Mouse (Mus musculus) neural tube, embryonic 13.5 days (tissue): ENCODE data around the gene Acvr1. TPM values are rescaled to one million over a fixed set of nuclear protein-coding genes. Genes with fewer than 3 reads are reported as not detected.

Experiments
- ATAC-seq: fragments of 200-750 bp; cut with Nextera tagmentation; 2 replicates; pipeline ENCODE4 v1.8.0; 2017; ENCODE audit warnings: low read depth, mild to moderate bottlenecking, moderate TSS enrichment, moderate library complexity
- H3K27ac ChIP-seq: fragments of 300-500 bp; sonication (generic); replicated peaks from 2 replicates; pipeline ENCODE4 v1.5.1; 2015; ENCODE audit warnings: moderate library complexity, mild to moderate bottlenecking, inconsistent platforms
- H3K27me3 ChIP-seq: fragments of 300-500 bp; sonication (generic); 2 replicates; pipeline ENCODE4 v1.6.1; 2015; ENCODE audit warnings: mild to moderate bottlenecking, inconsistent platforms
- H3K36me3 ChIP-seq: fragments of 300-500 bp; sonication (generic); 2 replicates; pipeline ENCODE4 v1.6.1; 2015; ENCODE audit warnings: mild to moderate bottlenecking, inconsistent platforms
- H3K4me1 ChIP-seq: fragments of 300-500 bp; sonication (generic); replicated peaks from 2 replicates; pipeline ENCODE4 v1.6.1; 2015; ENCODE audit warnings: inconsistent platforms
- H3K4me2 ChIP-seq: fragments of 300-500 bp; sonication (generic); 2 replicates; pipeline ENCODE4 v1.6.1; 2015; ENCODE audit warnings: inconsistent platforms, mild to moderate bottlenecking, moderate library complexity
- H3K4me3 ChIP-seq: fragments of 300-500 bp; sonication (generic); 2 replicates; pipeline ENCODE4 v1.5.1; 2015; ENCODE audit warnings: mild to moderate bottlenecking, inconsistent platforms
- H3K9ac ChIP-seq: fragments of 300-500 bp; sonication (generic); 2 replicates; pipeline ENCODE4 v1.6.1; 2015; ENCODE audit warnings: moderate library complexity, mild to moderate bottlenecking, inconsistent platforms
- H3K9me3 ChIP-seq: fragments of 300-500 bp; sonication (generic); 2 replicates; pipeline ENCODE4 v1.6.1; 2016; ENCODE audit warnings: inconsistent platforms
- WGBS: fragments of 180-500 bp; shearing (Covaris S2); methylation state at CpG from one replicate; pipeline ENCODE4 v1.1.7; 2015; 5-methylcytosine and 5-hydroxymethylcytosine counted together
- polyA plus RNA-seq: library from polyadenylated mRNA; unstranded; fragments of >200 nt; fragmentation: Nextera tagmentation; extraction: Ambion mirVana; gene quantifications from 2 replicates; pipeline ENCODE4 v1.2.1, GENCODE M21; 2015

Gene Acvr1
- polyA plus RNA-seq, 1 experiment from 2014 or later, result 4.4 TPM

DNA sequence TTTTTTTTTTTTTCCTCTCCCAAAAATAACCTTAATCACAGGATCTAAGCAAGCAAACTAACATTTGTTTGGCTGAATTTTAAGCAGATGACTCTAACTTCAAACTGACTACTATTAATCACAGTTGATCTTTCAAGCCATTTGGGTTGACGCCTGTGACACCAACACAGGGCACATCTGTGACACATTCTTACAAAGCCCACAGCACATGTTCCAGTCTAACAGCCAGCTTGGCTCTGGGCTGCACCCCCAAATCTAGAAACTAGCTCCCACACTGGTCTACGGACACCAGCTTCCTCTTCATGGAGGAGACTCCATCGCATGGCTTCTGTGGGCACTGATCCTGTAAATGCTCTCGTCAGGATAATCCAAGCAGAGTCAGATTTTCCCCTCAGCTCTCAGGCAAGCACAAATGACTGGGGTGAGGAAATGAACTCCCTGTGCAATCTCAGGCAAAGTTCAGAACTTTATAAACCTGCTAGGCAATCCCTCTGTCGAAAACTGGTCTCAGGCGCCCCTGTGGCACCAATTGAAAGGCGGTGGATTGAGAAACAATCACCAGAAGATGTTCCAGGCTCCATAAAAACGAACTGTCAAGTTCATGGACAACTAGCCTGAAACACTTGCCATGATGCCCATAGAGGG, 110.0 kb downstream of the Acvr1 start:
- no peaks in the 10 kb centered on the region for H3K4me1 ChIP-seq
- 93% methylated on average over 8 of the region's 8 CpGs for WGBS
- H3K27ac ChIP-seq, result no peak overlapping the region
- H3K27me3 ChIP-seq, result no peaks in the 10 kb centered on the region
- H3K4me2 ChIP-seq, result no peak overlapping the region
- H3K36me3 ChIP-seq, result peaks cover 41% of the 10 kb centered on the region
- H3K9me3 ChIP-seq, result 0 out of 2 replicates have a peak, but pooled peaks cover 3% of the 10 kb centered on the region
- no peak overlapping the region for H3K4me3 ChIP-seq
- H3K9ac ChIP-seq, result no peak overlapping the region
- ATAC-seq, result no peak

DNA sequence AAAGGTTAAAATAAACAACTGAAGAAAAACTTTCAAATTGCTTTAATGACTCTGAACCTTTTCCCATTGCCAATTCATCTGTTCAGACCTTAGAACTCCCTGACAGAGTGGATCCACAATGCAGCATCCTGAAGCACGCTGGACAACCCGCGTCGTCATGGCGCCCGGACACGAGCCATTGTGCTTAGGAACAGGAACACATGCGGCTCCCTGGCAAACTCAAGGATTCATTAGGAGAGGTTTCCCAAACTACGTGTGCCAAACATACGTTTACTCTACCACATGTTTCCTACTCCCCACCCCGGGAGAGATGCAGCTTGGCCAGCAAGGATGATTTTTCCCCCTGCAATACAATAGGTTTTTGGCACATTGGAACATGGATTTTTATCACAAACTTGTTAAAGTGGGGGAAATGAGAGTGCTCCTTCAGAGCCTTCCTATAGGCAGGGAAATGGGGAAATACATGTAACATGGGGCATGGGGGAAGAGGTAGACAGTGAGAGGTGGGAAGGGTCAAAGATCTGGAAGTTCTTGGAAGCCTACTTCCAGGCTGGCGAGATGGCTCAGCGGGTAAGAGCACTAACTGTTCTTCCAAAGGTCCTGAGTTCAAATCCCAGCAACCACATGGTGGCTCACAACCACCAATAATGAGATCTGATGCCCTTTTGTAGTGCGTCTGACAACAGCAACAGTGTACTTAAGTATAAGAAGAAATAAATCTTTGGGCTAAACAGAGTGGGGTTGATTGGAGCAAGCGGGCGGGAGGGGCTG, 112.7 kb downstream of the Acvr1 start:
- 0 out of 2 replicates have a peak, but pooled peaks cover 3% of the 10 kb centered on the region for H3K9me3 ChIP-seq
- no peaks in the 10 kb centered on the region for H3K27me3 ChIP-seq
- no peak overlapping the region for H3K4me3 ChIP-seq
- no peaks in the 10 kb centered on the region for H3K4me1 ChIP-seq
- no peak for ATAC-seq
- H3K4me2 ChIP-seq, result no peak overlapping the region
- no peak overlapping the region for H3K27ac ChIP-seq
- 88% methylated on average over 16 of the region's 16 CpGs for WGBS
- H3K9ac ChIP-seq, result no peak overlapping the region
- peaks cover 24% of the 10 kb centered on the region for H3K36me3 ChIP-seq

DNA sequence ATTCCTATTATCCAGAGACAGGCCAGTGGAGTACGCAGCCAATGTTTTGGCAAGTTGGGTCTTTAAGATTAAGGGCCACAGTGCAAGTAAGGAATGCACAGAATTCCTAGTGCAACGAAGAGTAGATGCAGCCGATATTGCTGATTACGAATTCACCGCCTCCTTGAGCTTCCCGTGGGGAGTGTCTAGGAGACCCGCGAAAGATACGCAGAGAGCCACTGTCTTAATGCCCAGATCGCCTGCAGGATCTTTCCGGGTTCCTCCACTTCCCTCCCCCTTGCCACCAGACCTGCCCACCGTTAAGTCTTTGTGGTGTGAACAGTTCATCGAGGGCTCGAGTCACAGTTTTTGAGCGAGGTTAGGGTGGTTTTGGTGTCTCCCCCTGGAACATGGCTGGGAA, 120.0 kb downstream of the Acvr1 start:
- Histone ChIP-seq H3K4me1 (no peaks in the 10 kb centered on the region), H3K27me3 (no peaks in the 10 kb centered on the region), H3K27ac (no peak overlapping the region), H3K36me3 (peaks cover 19% of the 10 kb centered on the region), H3K4me2 (no peak overlapping the region), H3K4me3 (no peak overlapping the region), H3K9ac (no peak overlapping the region), H3K9me3 (no peaks in the 10 kb centered on the region)
- 93% methylated on average over 15 of the region's 15 CpGs for WGBS
- ATAC-seq, result no peak

DNA sequence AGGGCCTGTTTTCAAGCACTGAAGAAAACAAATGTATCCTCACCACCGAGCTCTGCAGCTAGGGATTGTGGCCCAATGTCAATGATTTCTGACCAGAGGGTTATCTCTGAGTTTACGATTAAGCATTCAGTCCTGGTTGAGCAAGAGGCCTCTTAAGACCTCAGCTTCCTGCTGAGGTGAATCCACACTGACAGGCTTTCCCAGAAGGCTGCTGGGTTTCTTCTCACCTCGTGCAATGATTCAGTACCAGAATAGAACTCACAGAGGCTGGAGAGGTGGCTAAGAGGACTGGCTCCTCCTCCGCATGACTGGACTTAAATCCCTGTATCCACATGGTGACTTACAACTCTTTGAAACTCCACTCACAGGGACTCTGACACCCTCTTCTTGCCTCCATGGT, 123.8 kb downstream of the Acvr1 start:
- 83% methylated on average over 4 of the region's 4 CpGs for WGBS
- no peak overlapping the region for H3K9ac ChIP-seq
- H3K9me3 ChIP-seq, result no peaks in the 10 kb centered on the region
- ATAC-seq, result no peak
- no peaks in the 10 kb centered on the region for H3K27me3 ChIP-seq
- H3K4me2 ChIP-seq, result no peak overlapping the region
- no peak overlapping the region for H3K4me3 ChIP-seq
- no peaks in the 10 kb centered on the region for H3K4me1 ChIP-seq
- no peak overlapping the region for H3K27ac ChIP-seq
- H3K36me3 ChIP-seq, result peaks cover 18% of the 10 kb centered on the region

DNA sequence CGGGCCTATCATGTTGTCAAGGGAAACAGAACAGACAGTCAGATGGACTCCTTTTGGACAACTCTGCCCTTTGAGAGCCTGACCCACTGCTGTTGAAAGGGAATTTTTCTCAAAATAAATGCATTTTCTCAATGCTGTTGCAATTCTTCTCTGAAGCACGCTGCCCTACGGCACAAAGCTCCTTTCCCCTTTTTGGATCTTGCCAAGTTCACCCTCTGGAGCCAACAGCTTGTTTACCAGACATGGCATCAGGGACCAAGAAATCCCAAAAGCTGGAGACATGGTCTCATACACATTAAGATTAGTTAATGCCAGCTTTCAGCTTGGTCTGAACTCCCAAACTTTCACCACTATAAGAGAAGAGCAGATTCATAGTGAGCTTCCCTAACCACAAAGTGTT, 130.0 kb downstream of the Acvr1 start:
- Histone ChIP-seq H3K9me3 (no peaks in the 10 kb centered on the region), H3K4me2 (no peak overlapping the region), H3K4me3 (no peak overlapping the region), H3K4me1 (0 out of 2 replicates have a peak, but pooled peaks cover 6% of the 10 kb centered on the region), H3K27ac (no peak overlapping the region), H3K27me3 (no peaks in the 10 kb centered on the region), H3K9ac (no peak overlapping the region), H3K36me3 (0 out of 2 replicates have a peak, but pooled peaks cover 2% of the 10 kb centered on the region)
- ATAC-seq, result no peak
- 80% methylated on average over 3 of the region's 3 CpGs for WGBS

DNA sequence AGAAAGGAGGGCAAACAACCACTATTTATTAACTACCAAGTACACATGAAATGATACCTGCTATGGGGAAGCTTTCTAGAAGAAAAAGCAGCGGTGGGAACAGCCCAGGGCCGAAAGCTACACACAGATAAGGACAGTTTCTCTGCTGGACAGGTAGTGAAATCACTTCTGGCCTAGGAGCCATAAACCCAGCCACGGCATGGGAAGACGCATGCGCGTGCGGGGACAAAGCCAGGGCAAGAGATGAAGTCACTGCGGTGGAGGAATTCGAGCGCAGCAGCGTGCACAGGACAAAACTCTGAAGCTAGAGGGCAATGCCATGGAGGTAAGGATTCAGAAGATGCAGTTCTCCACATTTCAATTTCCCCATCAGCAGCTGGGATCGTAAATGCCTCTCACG, 131.4 kb downstream of the Acvr1 start:
- Histone ChIP-seq H3K4me3 (no peak overlapping the region), H3K27me3 (no peaks in the 10 kb centered on the region), H3K27ac (peak overlapping the region; percentile 28; the same call in 1 of the 2 replicates), H3K9ac (no peak overlapping the region), H3K4me1 (0 out of 2 replicates have a peak, but pooled peaks cover 6% of the 10 kb centered on the region), H3K4me2 (no peak overlapping the region), H3K36me3 (0 out of 2 replicates have a peak, but pooled peaks cover 2% of the 10 kb centered on the region), H3K9me3 (no peaks in the 10 kb centered on the region)
- WGBS, result 73% methylated on average over 13 of the region's 13 CpGs
- ATAC-seq, result peak; percentile 67; the same call in 1 of the 2 replicates

DNA sequence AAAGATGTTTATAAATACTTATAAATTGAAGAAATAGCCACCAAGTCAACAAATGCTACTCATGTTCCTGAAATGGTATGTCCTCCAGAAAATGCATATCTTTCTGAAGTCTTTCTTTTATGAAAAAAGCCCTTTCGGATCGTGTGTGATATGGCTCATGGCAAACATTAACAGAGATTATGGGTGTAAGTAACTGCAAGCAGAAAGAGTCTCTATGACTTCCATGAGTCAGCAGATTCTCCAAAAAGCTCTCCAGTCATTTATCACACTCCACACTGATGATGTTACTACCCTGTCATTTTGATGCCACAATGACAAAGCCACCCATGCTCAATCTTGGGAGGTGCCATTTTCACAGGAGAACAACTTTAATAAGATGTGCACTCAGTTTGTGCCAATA, 132.5 kb downstream of the Acvr1 start:
- Histone ChIP-seq H3K9me3 (no peaks in the 10 kb centered on the region), H3K27me3 (no peaks in the 10 kb centered on the region), H3K36me3 (0 out of 2 replicates have a peak, but pooled peaks cover 2% of the 10 kb centered on the region), H3K27ac (no peak overlapping the region), H3K4me1 (0 out of 2 replicates have a peak, but pooled peaks cover 6% of the 10 kb centered on the region), H3K9ac (no peak overlapping the region), H3K4me2 (no peak overlapping the region), H3K4me3 (no peak overlapping the region)
- 90% methylated on average over 2 of the region's 2 CpGs for WGBS
- no peak for ATAC-seq

DNA sequence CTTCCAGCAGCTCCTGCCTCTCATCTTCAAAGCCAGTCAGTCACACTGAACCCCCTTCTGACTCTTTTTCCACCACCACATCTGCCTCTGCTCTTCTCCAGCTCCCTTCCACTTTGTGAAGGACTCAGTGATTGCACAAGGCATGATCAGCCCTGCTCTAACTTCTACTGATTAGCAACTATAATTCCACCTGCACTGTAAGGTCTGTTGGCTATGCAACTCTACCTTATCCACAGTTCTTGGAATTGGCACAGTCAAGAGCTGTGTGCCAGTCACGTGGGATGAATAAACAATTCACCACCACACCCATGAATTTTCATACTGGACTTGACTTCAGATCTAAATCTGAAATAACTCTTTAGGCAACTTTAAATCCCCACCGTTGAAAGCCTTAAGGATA, 133.6 kb downstream of the Acvr1 start:
- Histone ChIP-seq H3K27me3 (no peaks in the 10 kb centered on the region), H3K4me2 (no peak overlapping the region), H3K9me3 (no peaks in the 10 kb centered on the region), H3K36me3 (no peaks in the 10 kb centered on the region), H3K9ac (no peak overlapping the region), H3K4me3 (no peak overlapping the region), H3K27ac (no peak overlapping the region), H3K4me1 (0 out of 2 replicates have a peak, but pooled peaks cover 6% of the 10 kb centered on the region)
- ATAC-seq, result no peak
- WGBS, result 92% methylated on average over 2 of the region's 2 CpGs

DNA sequence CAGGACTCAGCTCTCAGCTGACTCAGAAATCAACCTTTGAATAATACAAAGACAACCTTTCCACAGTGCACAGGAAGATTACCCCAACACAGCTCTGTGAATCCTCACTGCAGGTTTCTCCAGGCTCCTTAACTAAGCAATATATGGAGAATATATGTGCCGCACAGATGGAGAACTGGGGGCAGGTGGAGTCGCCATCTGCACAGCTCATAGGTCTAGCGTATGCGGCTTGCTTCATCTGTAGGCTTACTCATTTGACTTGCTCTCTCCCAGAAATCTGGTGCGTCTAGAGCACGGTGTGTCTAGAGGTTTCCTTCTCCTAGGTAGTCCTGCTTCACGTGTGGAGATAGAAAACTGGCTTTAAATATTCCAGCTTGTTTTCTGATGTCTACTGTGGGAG, 134.7 kb downstream of the Acvr1 start:
- Histone ChIP-seq H3K4me2 (no peak overlapping the region), H3K27me3 (no peaks in the 10 kb centered on the region), H3K36me3 (no peaks in the 10 kb centered on the region), H3K9me3 (no peaks in the 10 kb centered on the region), H3K4me1 (0 out of 2 replicates have a peak, but pooled peaks cover 6% of the 10 kb centered on the region), H3K9ac (no peak overlapping the region), H3K4me3 (no peak overlapping the region), H3K27ac (no peak overlapping the region)
- peak; percentile 49; the same call in 1 of the 2 replicates for ATAC-seq
- 93% methylated on average over 7 of the region's 7 CpGs for WGBS

DNA sequence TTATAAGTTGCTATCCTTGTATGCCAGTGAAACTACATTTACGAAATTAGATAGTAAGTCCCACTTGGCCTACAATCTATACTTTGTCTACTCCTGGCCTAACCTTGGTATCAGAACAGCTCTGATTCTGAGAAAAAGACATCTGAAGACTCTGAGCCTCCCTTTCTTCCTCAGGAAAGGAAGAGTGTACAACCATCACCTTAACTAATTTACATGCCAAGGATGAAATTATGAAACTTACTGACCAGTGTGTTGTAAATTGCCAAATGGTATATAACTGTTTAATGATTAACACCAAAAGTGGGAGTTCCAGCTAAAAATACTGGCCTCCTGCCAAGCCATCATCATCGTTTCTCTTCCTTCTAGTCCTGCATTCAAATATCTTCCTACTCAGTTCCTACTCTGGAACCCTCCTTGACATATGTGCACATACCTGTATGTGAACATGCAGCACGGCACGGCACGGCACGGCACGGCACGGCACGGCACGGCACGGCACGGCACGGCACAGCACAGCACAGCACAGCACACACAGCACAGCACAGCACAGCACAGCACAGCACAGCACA, 141.4 kb downstream of the Acvr1 start:
- 92% methylated on average over 13 of the region's 13 CpGs for WGBS

DNA sequence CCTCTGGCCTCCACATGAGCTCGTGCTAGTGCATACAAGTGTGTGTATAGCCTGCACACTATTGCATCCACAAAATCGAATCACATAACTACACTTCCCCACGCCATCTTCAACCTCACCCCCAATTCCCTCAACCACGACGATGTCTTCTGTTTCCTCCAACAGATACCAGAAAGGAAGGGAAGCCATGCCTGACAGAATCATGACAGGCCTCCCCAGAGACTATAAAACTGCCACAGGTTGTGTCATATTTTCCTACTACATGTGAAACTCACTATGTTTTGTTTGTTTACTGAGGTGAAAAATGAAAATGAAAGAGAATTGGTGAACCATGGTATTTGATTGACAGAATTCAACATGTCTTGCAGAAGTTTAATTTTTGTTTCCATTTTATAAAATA, 143.6 kb downstream of the Acvr1 start:
- Histone ChIP-seq H3K27me3 (no peaks in the 10 kb centered on the region), H3K27ac (no peak overlapping the region), H3K4me1 (no peaks in the 10 kb centered on the region), H3K36me3 (no peaks in the 10 kb centered on the region), H3K4me2 (no peak overlapping the region), H3K9me3 (no peaks in the 10 kb centered on the region), H3K4me3 (no peak overlapping the region), H3K9ac (no peak overlapping the region)
- WGBS, result 90% methylated on average over 5 of the region's 5 CpGs
- no peak for ATAC-seq

More for the DNA sequence above, 141.4 kb downstream of the Acvr1 start:
- ATAC-seq, result no peak
- Histone ChIP-seq H3K4me1 (no peaks in the 10 kb centered on the region), H3K4me2 (no peak overlapping the region), H3K4me3 (no peak overlapping the region), H3K36me3 (no peaks in the 10 kb centered on the region), H3K9me3 (no peaks in the 10 kb centered on the region), H3K27me3 (no peaks in the 10 kb centered on the region), H3K27ac (no peak overlapping the region), H3K9ac (no peak overlapping the region)

DNA sequence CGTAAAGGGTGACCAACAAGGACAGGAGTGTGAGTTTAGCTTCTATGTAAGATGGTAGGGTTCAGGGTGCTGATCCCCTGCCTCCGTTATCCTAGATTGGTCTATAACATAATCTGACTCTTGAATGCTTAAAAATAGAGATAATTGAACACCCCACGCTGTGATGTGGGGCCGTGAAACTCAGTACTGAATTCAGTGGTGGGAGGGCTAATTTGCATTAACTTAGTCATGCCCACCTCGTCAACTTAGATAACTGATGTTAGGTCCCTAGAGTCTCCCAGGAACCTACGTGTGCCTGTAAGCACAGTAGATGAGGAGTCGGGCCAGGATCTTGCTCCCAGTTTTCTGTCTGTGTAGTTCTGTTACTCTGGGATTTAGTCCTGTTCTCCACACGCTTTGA, 147.4 kb downstream of the Acvr1 start:
- WGBS, result 83% methylated on average over 8 of the region's 8 CpGs
- no peak overlapping the region for H3K9ac ChIP-seq

More for the DNA sequence above, 147.4 kb downstream of the Acvr1 start:
- no peaks in the 10 kb centered on the region for H3K27me3 ChIP-seq
- H3K4me3 ChIP-seq, result no peak overlapping the region
- no peaks in the 10 kb centered on the region for H3K4me1 ChIP-seq
- H3K36me3 ChIP-seq, result no peaks in the 10 kb centered on the region
- no peak for ATAC-seq
- H3K9me3 ChIP-seq, result no peaks in the 10 kb centered on the region
- no peak overlapping the region for H3K27ac ChIP-seq
- no peak overlapping the region for H3K4me2 ChIP-seq
